Mouse (Mus musculus): Measurements from ENCODE around the gene Dgkb. TPM values are rescaled to one million over a fixed set of nuclear protein-coding genes. Genes with fewer than 3 reads are reported as not detected.

The Dgkb gene
- polyA plus RNA-seq, 1 experiment from 2014 or later, result 1.5 TPM

GRCm38 (mm10) chr12:38577141-38577540 lies 759.6 kb downstream of the Dgkb start:
- no peak overlapping the region for H3K27ac ChIP-seq
- H3K4me2 ChIP-seq, result no peak overlapping the region
- H3K36me3 ChIP-seq, result no peaks in the 10 kb centered on the region
- H3K9ac ChIP-seq, result no peak overlapping the region
- H3K4me1 ChIP-seq, result no peaks in the 10 kb centered on the region
- H3K4me3 ChIP-seq (replicated peaks), result no peak overlapping the region
- no peaks in the 10 kb centered on the region for H3K27me3 ChIP-seq (replicated peaks)
- ATAC-seq (ENCODE audit: insufficient read depth, low FRiP score, low read depth), result no peak
- 60% methylated on average over 6 of the region's 6 CpGs for WGBS
- no peaks in the 10 kb centered on the region for H3K9me3 ChIP-seq

- Histone ChIP-seq H3K9ac (no peak overlapping the region), H3K4me2 (no peak overlapping the region), H3K27me3 (replicated peaks) (no peaks in the 10 kb centered on the region), H3K36me3 (no peaks in the 10 kb centered on the region), H3K9me3 (no peaks in the 10 kb centered on the region), H3K27ac (no peak overlapping the region), H3K4me1 (no peaks in the 10 kb centered on the region), H3K4me3 (replicated peaks) (no peak overlapping the region)
- no peak for ATAC-seq (ENCODE audit: insufficient read depth, low FRiP score, low read depth)
- 56% methylated on average over 5 of the region's 5 CpGs for WGBS
These were observed 761.8 kb downstream of the Dgkb start for GRCm38 (mm10) chr12:38579191-38579817.

GRCm38 (mm10) chr12:38586368-38586865 lies 768.9 kb downstream of the Dgkb start:
- Histone ChIP-seq H3K27ac (no peak overlapping the region), H3K4me2 (no peak overlapping the region), H3K9me3 (no peaks in the 10 kb centered on the region), H3K27me3 (replicated peaks) (no peaks in the 10 kb centered on the region), H3K4me3 (replicated peaks) (no peak overlapping the region), H3K9ac (no peak overlapping the region), H3K36me3 (no peaks in the 10 kb centered on the region), H3K4me1 (no peaks in the 10 kb centered on the region)
- no peak for ATAC-seq (ENCODE audit: insufficient read depth, low FRiP score, low read depth)
- WGBS, result 62% methylated on average over 4 of the region's 4 CpGs

- Histone ChIP-seq H3K9ac (no peak overlapping the region), H3K27ac (no peak overlapping the region), H3K4me3 (replicated peaks) (no peak overlapping the region), H3K9me3 (no peaks in the 10 kb centered on the region), H3K36me3 (no peaks in the 10 kb centered on the region), H3K27me3 (replicated peaks) (no peaks in the 10 kb centered on the region), H3K4me1 (no peaks in the 10 kb centered on the region), H3K4me2 (no peak overlapping the region)
- ATAC-seq (ENCODE audit: insufficient read depth, low FRiP score, low read depth), result no peak
These were observed 772.4 kb downstream of the Dgkb start for GRCm38 (mm10) chr12:38589951-38590350.

GRCm38 (mm10) chr12:38593653-38594052 lies 776.1 kb downstream of the Dgkb start:
- WGBS, result 91% methylated on average over 2 of the region's 2 CpGs
- Histone ChIP-seq H3K4me2 (no peak overlapping the region), H3K4me1 (no peaks in the 10 kb centered on the region), H3K27me3 (replicated peaks) (no peaks in the 10 kb centered on the region), H3K9ac (no peak overlapping the region), H3K4me3 (replicated peaks) (no peak overlapping the region), H3K36me3 (no peaks in the 10 kb centered on the region), H3K9me3 (no peaks in the 10 kb centered on the region), H3K27ac (no peak overlapping the region)
- ATAC-seq (ENCODE audit: insufficient read depth, low FRiP score, low read depth), result no peak

- Histone ChIP-seq H3K27ac (no peak overlapping the region), H3K27me3 (replicated peaks) (no peaks in the 10 kb centered on the region), H3K9me3 (no peaks in the 10 kb centered on the region), H3K4me3 (replicated peaks) (no peak overlapping the region), H3K36me3 (no peaks in the 10 kb centered on the region), H3K4me2 (no peak overlapping the region), H3K9ac (no peak overlapping the region), H3K4me1 (no peaks in the 10 kb centered on the region)
- ATAC-seq (ENCODE audit: insufficient read depth, low FRiP score, low read depth), result no peak
- WGBS, result 32% methylated on average over 3 of the region's 3 CpGs
These were observed 776.5 kb downstream of the Dgkb start for GRCm38 (mm10) chr12:38594055-38594454.

- no peak overlapping the region for H3K4me2 ChIP-seq
- WGBS, result 32% methylated on average over 7 of the region's 7 CpGs
- H3K4me1 ChIP-seq, result no peaks in the 10 kb centered on the region
- H3K27ac ChIP-seq, result no peak overlapping the region
- no peak overlapping the region for H3K9ac ChIP-seq
- no peaks in the 10 kb centered on the region for H3K9me3 ChIP-seq
- no peaks in the 10 kb centered on the region for H3K36me3 ChIP-seq
- no peak overlapping the region for H3K4me3 ChIP-seq (replicated peaks)
- H3K27me3 ChIP-seq (replicated peaks), result no peaks in the 10 kb centered on the region
- no peak for ATAC-seq (ENCODE audit: insufficient read depth, low FRiP score, low read depth)
These were observed 779.0 kb downstream of the Dgkb start for GRCm38 (mm10) chr12:38596416-38597062.

GRCm38 (mm10) chr12:38598096-38598495 lies 780.6 kb downstream of the Dgkb start:
- Histone ChIP-seq H3K4me2 (no peak overlapping the region), H3K4me3 (replicated peaks) (no peak overlapping the region), H3K4me1 (no peaks in the 10 kb centered on the region), H3K27me3 (replicated peaks) (no peaks in the 10 kb centered on the region), H3K36me3 (no peaks in the 10 kb centered on the region), H3K9ac (no peak overlapping the region), H3K27ac (no peak overlapping the region), H3K9me3 (no peaks in the 10 kb centered on the region)
- ATAC-seq (ENCODE audit: insufficient read depth, low FRiP score, low read depth), result peak; percentile 22; the same call in 1 of the 2 replicates
- 27% methylated on average over 2 of the region's 2 CpGs for WGBS

- H3K4me3 ChIP-seq (replicated peaks), result no peak overlapping the region
- ATAC-seq (ENCODE audit: insufficient read depth, low FRiP score, low read depth), result no peak
- no peaks in the 10 kb centered on the region for H3K9me3 ChIP-seq
- no peak overlapping the region for H3K9ac ChIP-seq
- H3K4me1 ChIP-seq, result no peaks in the 10 kb centered on the region
- no peak overlapping the region for H3K4me2 ChIP-seq
- H3K27me3 ChIP-seq (replicated peaks), result no peaks in the 10 kb centered on the region
- 89% methylated on average over 3 of the region's 3 CpGs for WGBS
- H3K27ac ChIP-seq, result no peak overlapping the region
- no peaks in the 10 kb centered on the region for H3K36me3 ChIP-seq
These were observed 782.8 kb downstream of the Dgkb start for GRCm38 (mm10) chr12:38600165-38600845.

- 75% methylated on average over 1 of the region's 1 CpGs for WGBS
- H3K36me3 ChIP-seq, result no peaks in the 10 kb centered on the region
- no peak for ATAC-seq (ENCODE audit: insufficient read depth, low FRiP score, low read depth)
- no peak overlapping the region for H3K9ac ChIP-seq
- H3K4me2 ChIP-seq, result no peak overlapping the region
- H3K27me3 ChIP-seq (replicated peaks), result no peaks in the 10 kb centered on the region
- no peak overlapping the region for H3K27ac ChIP-seq
- no peaks in the 10 kb centered on the region for H3K4me1 ChIP-seq
- H3K9me3 ChIP-seq, result no peaks in the 10 kb centered on the region
- no peak overlapping the region for H3K4me3 ChIP-seq (replicated peaks)
These were observed 790.6 kb downstream of the Dgkb start for GRCm38 (mm10) chr12:38608104-38608503.

GRCm38 (mm10) chr12:38668265-38668664 lies 850.7 kb downstream of the Dgkb start:
- no peak overlapping the region for H3K9ac ChIP-seq
- WGBS, result 57% methylated on average over 3 of the region's 3 CpGs
- H3K27ac ChIP-seq, result no peak overlapping the region
- no peaks in the 10 kb centered on the region for H3K27me3 ChIP-seq (replicated peaks)
- H3K4me3 ChIP-seq (replicated peaks), result no peak overlapping the region
- no peaks in the 10 kb centered on the region for H3K9me3 ChIP-seq
- H3K4me2 ChIP-seq, result no peak overlapping the region
- H3K4me1 ChIP-seq, result no peaks in the 10 kb centered on the region
- no peak for ATAC-seq (ENCODE audit: insufficient read depth, low FRiP score, low read depth)
- no peaks in the 10 kb centered on the region for H3K36me3 ChIP-seq

All from stomach, embryonic 15.5 days (tissue).